Mouse (Mus musculus): Measurements from ENCODE around the gene Cds1.

DNA sequence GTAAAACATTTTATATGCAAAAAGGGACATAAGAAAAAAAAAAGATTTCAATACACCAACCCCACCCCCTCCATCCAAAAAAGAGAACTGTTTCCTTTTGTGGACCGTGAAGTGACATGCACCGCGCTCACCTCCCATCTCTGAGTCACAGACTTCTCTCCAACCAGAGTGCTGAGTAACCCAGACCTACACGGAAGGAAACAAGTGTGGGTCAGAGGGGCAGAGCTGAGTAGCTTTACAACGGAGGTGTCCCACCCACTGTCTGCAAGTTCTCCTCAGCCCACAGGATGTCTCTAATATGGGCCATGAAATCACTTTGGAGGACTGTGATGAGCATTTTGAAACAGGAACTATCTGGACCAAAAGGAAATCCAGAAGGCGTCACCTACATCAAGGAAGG, 99.0 kb downstream of the Cds1 start:
- TF ChIP-seq CTCF (IDR thresholded peaks at IDR 0.05; ENCODE audit: low read depth, low read length) (no peak), POLR2A (IDR thresholded peaks at IDR 0.05; ENCODE audit: insufficient read depth, low read length) (no peak)

Measured in ES-Bruce4 (cell line).